Mouse (Mus musculus): ENCODE measurements around the gene Rpa3. TPM values are rescaled to one million over a fixed set of nuclear protein-coding genes. Genes with fewer than 3 reads are reported as not detected.

Rpa3 gene
- 10 to 100 TPM; 18.1 to 20.5 TPM for total RNA-seq (2021)
- long read RNA-seq, experiment 1, transcript Rpa3-201 (4 exons, 670 nt) = major isoform, 19 of 19 reads
- long read RNA-seq, experiment 1, partial matches to known transcripts = 0 of 19 reads
- long read RNA-seq, experiment 1, other reads (novel, unspliced or antisense) = 0 of 19 reads
- long read RNA-seq, experiment 2, transcript Rpa3-201 (4 exons, 670 nt) = major isoform, 10 of 11 reads
- long read RNA-seq, experiment 2, partial matches to known transcripts = 0 of 11 reads
- long read RNA-seq, experiment 2, other reads (novel, unspliced or antisense) = 1 of 11 reads

DNA sequence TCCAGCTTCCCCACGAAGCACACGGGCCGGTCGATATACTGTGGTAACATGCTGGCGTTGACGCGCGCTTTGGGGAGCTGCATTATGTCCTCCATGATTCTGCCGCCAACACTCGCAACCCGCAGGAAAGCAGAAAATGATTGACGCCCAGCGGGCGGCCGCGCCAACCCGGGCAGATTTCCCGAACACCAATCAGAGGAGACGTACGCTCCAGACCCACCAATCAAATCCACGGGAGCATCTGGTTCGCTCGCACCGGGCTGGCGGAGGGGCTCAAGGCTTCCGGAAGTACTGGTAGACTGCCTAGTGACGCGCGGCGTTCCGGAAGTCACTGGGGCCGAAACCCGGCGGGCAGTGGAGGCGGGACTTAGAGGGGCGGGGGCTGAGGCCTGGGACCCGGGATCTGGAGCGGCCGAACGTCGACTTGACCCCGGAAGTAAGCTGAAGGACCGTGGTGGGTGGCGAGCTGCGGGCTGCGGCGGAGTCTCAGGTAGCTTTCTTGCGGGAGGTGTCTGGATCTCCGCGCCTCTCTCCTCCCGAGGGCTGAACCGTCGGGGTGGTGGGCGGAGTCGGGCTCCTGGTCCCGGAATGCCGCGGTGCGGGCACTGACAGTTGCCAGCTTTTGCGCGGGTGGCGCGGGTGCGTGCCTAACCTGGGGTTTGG, at the start of gene Rpa3, which contains the start of the genes Umad1 and Gm45062:
Rpa3 (minus strand) TSS at position 170 of the 663 bp plus-strand sequence.
Umad1 (plus strand) TSS at position 285 of the 663 bp plus-strand sequence.
Gm45062 (plus strand) TSS at position 447 of the 663 bp plus-strand sequence.
- peak; percentile 97 for DNase-seq

DNA sequence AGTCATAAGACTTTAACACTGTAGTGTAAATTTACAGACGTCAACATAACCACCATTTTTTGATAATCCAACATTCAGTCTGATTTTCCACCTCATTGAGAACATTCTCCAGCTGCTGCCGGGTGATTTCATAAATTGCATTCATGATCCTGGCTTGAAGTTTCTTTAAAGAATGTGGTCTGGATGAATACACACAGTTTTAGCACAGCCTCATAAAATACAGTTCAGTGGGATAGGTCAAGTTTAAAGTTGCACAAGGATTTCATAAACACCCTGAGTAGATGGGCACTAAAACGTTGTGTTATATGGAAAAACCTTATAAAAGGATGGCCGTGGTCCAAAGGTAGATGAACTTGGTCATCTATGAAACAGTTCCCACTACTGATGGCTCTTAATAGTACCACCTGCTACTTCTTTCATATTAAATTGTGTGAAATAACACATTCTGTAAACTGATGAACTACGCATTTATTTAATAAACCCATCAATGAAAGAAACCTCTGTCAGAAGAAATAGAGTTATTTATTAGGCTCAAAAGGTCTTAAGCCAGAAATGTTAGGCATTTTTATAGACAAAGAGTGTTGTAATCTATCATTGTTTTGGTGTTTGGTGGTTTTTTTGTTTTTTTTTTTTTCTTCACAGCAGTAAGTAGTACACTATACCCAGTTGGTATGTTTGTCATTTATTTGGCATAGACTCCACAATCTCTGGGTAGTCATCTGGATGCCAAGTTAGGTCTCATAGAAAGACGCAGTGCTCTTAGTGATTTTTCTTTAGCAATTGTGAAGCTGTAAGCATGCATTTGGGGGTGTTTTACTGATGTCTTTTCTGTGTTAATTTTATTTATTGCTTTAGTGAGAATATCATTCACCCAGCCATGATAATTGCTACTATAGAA, 49.2 kb upstream of the Rpa3 start:
- no peak for DNase-seq

DNA sequence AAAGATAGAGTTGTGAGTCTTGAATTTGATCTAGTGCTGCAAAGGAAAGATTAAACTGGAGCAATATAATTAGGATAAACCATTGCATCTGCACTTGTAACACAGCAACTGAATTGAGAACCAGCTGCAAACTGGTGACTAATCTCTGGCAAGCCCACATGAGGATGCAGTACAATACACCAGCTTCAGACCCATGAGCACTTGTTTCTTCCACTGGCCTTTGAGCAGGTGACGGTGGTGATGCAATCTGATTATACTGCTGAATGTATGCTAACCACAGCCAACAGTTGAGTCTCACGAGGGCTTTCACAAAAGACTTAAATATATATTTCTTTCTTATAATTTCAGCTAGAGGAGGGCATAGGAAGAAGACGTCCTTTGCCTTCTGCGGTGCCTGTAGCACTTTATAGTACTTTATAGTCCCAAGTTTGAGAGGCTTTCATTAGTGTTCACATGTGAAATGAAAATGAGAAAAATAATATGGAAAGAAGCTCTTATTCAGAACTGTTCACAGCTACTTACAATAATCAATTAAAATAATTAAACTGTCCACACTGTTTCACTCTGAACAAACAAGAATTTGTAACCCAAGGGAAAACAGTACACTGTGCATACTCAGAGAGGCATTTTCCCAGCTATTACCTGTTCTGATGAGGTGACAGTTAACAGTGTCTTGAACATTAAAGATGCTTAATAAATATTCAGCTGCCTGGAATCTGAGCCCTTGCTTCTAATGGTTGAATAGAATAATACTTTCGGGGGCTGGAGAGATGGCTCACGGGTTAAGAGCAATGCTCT, 40.3 kb upstream of the Rpa3 start:
- no peak for DNase-seq

- no peak for DNase-seq
These were observed 35.2 kb upstream of the Rpa3 start for GRCm38 (mm10) chr6:8294048-8294784.

DNA sequence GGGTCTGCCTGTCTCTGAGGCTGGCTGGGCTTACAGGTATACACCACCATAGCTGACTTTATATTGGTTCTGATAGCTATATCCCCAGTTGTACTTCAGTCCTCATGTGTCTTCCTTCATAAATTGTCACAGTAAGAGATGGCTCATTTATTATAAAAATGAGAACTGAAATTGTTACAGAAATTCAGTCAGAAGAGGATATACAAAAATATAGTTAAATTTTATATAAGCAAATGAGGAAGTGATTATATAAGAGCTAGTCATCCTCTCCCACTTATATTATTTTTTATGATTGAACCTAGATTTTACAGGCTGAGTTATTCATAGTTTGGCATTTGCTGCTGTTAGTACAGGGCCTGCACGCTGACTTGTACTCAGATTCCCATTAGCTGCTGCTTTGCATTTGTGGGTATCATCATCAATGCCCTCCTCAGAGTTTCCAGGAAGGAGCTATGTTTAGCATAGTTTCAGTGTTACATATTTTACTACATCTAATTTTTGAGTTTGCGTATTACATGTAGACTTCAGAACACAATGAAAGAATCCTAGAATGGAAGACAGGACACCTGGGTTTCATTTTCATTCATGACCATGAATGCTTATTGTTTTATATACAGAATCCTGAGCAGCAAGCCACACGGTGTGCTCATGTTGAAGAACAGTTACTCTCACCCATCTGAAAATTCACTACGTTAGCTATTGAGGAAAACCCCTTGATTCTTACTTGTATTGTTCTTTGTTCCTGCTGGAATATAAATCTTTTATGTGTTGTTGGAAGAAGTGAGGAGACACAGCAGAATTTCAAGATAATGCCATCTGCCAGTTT, 30.0 kb upstream of the Rpa3 start:
- DNase-seq = no peak

DNA sequence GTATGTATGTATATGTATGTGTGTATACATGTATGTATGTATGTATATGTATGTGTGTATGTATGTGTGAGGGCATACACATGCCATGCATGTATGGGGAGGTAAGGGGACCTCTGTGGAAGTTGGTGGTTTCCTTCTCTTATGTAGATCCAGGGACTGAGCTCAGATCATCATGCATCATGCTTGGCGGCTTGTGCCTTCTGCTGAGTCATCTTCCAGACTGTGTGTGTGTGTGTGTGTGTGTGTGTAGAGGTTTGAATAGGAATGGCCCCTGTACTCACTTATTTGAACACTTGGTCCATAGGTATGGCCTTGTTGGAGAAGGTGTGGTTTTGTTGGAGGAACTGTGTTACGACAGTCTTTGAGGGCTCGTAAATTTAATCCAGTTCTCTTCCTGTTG, 27.2 kb upstream of the Rpa3 start:
- no peak for DNase-seq

GRCm38 (mm10) chr6:8285401-8285960, 26.5 kb upstream of the Rpa3 start:
- DNase-seq = no peak

GRCm38 (mm10) chr6:8283255-8283654, 24.3 kb upstream of the Rpa3 start:
- no peak for DNase-seq

GRCm38 (mm10) chr6:8278426-8279002, 19.5 kb upstream of the Rpa3 start:
- DNase-seq = no peak

DNA sequence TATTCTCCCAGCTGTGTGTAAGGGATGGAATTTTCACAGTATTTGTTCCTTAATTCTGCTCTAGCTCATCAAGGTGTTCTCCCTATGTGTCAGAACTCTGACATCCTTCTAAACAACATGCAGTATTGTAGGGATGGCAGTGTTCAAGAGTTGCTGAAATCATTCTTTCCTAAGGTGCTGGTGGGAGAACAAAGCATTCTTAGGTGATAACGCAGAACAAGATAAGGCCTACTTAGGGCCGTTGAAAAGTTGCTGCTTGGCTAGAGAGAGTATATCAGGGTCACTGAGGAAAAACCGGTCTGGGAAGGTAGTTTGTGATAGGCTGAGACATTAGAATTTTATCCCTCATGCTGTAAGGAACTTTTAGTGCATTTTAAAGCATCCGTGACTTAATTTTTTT, 17.5 kb upstream of the Rpa3 start:
- DNase-seq = no peak

DNA sequence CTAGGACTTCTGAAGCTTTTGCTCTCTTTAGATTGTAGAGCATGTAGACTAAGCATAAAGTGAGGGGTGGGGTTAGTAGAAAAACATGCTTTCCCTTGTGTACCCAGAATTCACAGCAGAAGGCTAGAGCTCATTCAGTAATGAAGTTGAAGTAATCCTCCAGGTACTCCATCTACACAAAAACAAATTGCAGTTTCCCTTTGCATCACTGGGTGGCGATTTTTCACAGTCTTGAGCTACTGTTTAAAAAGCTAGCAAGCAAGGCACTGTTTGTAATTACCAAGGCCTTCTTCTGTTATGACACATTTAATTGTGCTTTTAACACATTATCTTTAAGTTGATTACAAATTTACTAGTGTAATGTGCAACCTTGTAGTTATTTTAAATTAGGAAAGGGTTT, 16.1 kb upstream of the Rpa3 start:
- DNase-seq = peak; percentile 37

- DNase-seq = peak; percentile 50
These were observed 15.5 kb upstream of the Rpa3 start for GRCm38 (mm10) chr6:8274387-8275054.

- no peak for DNase-seq
These were observed 12.1 kb upstream of the Rpa3 start for GRCm38 (mm10) chr6:8271047-8271446.

DNA sequence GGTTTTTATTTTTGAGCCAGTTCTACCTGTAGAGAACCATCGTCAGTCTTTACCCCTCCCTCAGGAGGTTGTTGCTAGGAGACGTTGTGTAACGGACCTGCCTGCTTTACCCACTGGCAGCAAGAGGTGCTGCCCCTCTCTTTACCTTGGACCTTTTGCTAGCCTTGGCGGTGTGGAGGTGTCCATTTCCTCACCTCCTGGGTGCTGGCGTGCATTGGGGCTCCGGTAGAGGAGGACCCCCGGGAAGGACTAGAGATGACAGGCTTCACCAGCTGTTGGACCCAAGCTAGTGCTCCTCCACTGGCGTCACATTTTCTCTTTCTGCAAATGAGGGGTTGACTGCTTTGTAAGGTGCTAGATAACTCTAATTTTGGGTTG, 683 bp upstream of the Rpa3 start:
- no peak for DNase-seq

DNA sequence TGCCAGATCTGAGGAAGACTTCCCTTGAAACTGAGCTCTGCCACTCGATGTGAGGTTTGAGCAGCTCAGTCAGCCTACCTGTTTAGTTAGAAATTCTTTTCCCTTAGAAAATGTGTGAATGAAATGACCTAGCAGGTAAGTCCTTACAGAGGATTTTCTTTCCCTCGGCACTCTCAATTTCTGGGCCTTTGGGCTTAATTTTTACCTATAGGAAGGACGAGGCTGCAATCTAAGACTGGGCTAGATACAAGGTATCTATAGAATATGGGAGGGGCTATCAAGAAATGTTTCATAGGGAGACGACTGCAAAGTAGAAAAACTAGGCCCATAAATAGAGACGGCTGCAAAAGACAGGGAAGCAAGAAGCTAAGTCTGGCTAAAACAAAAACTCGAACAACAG, 657 bp downstream of the Rpa3 start:
- DNase-seq = no peak

- DNase-seq = no peak
These were observed 30.4 kb downstream of the Rpa3 start for GRCm38 (mm10) chr6:8228596-8228995.

DNA sequence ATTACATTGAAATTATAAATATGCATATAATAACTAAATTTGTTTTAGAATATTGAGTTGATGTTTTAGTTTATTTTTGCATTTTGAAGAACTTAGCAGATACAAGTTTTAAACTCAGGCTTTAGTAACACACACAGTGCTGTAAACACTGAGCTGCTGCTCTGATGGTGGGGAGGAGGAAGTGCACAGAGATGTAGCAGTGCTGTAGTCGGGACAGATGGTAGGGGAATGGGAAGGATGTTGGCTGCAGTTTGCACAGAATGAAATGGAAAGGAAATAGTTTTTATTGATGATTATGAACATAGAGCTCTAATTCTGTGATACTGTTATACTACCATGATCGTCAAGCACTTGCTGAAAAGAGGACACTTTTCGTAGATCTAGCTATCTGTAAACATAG, 31.9 kb downstream of the Rpa3 start:
- DNase-seq = no peak

DNA sequence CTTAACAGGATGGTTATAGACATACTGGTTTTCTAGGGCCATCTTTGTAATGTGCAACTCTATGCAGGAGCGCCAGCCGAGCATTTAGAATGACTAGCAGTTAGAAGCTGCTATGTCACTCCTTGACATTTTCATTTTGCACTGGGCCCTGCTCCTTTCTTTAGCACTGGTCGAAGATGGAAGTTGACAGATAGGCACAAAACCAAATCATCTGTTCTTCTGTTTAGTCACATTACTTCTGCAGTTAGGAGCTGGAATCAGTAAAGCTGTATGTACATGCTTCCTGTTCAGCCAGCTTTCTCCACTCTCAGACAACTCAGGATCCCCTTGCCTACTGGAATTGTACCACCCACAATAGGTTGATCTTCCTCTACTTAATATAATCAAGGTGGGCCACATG, 48.3 kb downstream of the Rpa3 start:
- DNase-seq = no peak

DNA sequence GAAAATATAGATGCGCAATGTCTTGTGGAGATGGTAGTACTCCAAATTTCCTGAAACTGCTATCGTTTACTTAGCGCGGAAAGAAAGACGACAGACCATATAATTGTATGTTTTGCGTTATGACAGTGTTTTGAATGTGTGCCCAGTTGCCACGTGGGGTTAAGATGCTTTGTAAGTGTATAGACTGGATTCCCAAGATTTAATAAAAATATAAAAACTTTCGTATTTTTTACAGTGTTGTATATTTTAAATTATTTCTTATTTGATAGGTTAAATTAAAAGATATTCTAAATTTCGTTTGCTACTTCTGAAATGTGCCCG, 49.1 kb downstream of the Rpa3 start:
- DNase-seq = no peak
